Mouse (Mus musculus) ES-E14 (cell line): ENCODE results near the gene Ramp2. TPM values are rescaled to one million over a fixed set of nuclear protein-coding genes. Genes with fewer than 3 reads are reported as not detected.

Source experiments
- DNase-seq: peaks from one replicate; pipeline ENCODE4 v3.0.0-alpha.2; 2013; ENCODE audit warnings: low read depth, low spot score
- H3K27ac ChIP-seq: 2 replicates; pipeline ENCODE4 v1.5.1; 2012; ENCODE audit warnings: low read depth, mild to moderate bottlenecking, low read length, moderate library complexity, mixed read lengths; ENCODE audit not compliant: poor library complexity, insufficient read depth, severe bottlenecking
- H3K36me3 ChIP-seq: 2 replicates; pipeline ENCODE4 v1.6.1; 2012; ENCODE audit warnings: mild to moderate bottlenecking, low read length, moderate library complexity, mixed read lengths; ENCODE audit not compliant: control insufficient read depth, poor library complexity, insufficient read depth, severe bottlenecking
- H3K4me1 ChIP-seq, 2 experiments: fragments of 150-350 bp in 1 of 2; sonication (generic) in 1 of 2; 2 replicates each; pipeline ENCODE4 v1.6.1; 2012; ENCODE audit warnings: low read length in 2 of 2, mild to moderate bottlenecking in 1 of 2, mixed read lengths in 1 of 2; ENCODE audit not compliant: control insufficient read depth in 2 of 2, insufficient read depth in 2 of 2, poor library complexity in 1 of 2
- H3K4me3 ChIP-seq, 2 experiments: fragments of 150-350 bp in 1 of 2; sonication (generic) in 1 of 2; 2 replicates each; pipeline ENCODE4 v1.5.1; 2012; ENCODE audit warnings: low read length in 2 of 2, low read depth in 1 of 2, mild to moderate bottlenecking in 1 of 2, mixed read lengths in 1 of 2; ENCODE audit not compliant: insufficient read depth in 1 of 2, poor library complexity in 1 of 2, severe bottlenecking in 1 of 2
- H3K9ac ChIP-seq: 2 replicates; pipeline ENCODE4 v1.6.1; 2012; ENCODE audit warnings: low read depth, mild to moderate bottlenecking, low read length, mixed read lengths; ENCODE audit not compliant: poor library complexity, insufficient read depth, severe bottlenecking
- H3K9me3 ChIP-seq: fragments of 150-350 bp; sonication (generic); 2 replicates; pipeline ENCODE4 v1.6.1; 2012; ENCODE audit warnings: low read depth, mild to moderate bottlenecking, low read length; ENCODE audit not compliant: control insufficient read depth, insufficient read depth
- CHD2 ChIP-seq: IDR thresholded peaks from 2 replicates; pipeline ENCODE4 v1.6.1; 2014; ENCODE audit warnings: mild to moderate bottlenecking, low read depth, low read length, inconsistent platforms
- HCFC1 ChIP-seq: IDR thresholded peaks from 2 replicates; pipeline ENCODE4 v1.6.1; 2012; ENCODE audit warnings: low read length, inconsistent platforms, borderline replicate concordance; ENCODE audit not compliant: insufficient read depth
- MAFK ChIP-seq: IDR thresholded peaks from 2 replicates; pipeline ENCODE4 v1.6.1; 2014; ENCODE audit warnings: mild to moderate bottlenecking, low read depth, low read length, inconsistent platforms; ENCODE audit not compliant: insufficient read depth
- ZC3H11A ChIP-seq: IDR thresholded peaks from 2 replicates; pipeline ENCODE4 v1.6.1; 2012; ENCODE audit warnings: low read depth, mild to moderate bottlenecking, inconsistent platforms, low read length, borderline replicate concordance
- ZNF384 ChIP-seq: IDR thresholded peaks from 2 replicates; pipeline ENCODE4 v1.6.1; 2012; ENCODE audit warnings: low read depth, low read length, inconsistent platforms
- in situ Hi-C, 2 experiments: fragments of 600-800 bp; cut with MboI; formaldehyde crosslinking; loops; one replicate each; pipeline ENCODE4 v1.15.1; 2025; ENCODE audit warnings: low sequenced_read_pairs in 2 of 2, inconsistent platforms in 1 of 2; ENCODE audit not compliant: unreplicated experiment in 2 of 2
- total RNA-seq: library from RNA; depleted of rRNA; stranded (reverse); fragments of 300-350 nt; gene quantifications from 2 replicates; pipeline ENCODE4 v1.2.3, GENCODE M21; 2012

Ramp2 gene
- total RNA-seq, 1 experiment: 5.6 TPM

- DNase-seq: no peak
- no peak overlapping the region for H3K9ac ChIP-seq
- peaks cover 0 to 30% of the 10 kb centered on the region in 2 experiments; a peak in 2 of 4 replicates for H3K4me1 ChIP-seq
- no peak overlapping the region for H3K27ac ChIP-seq
- H3K4me3 ChIP-seq: peak overlapping the region in 1 of 2 experiments; percentile 21; a peak in 1 of 4 replicates
- H3K9me3 ChIP-seq: no peaks in the 10 kb centered on the region
- in situ Hi-C loops: no loop called here
- peaks cover 2% of the 10 kb centered on the region for H3K36me3 ChIP-seq
- no peak for TF ChIP-seq CHD2
- no peak for TF ChIP-seq ZNF384
- no peak for TF ChIP-seq ZC3H11A
Observed at GRCm38 (mm10) chr11:101262272-101262967, 16.6 kb downstream of the Ramp2 start.

GRCm38 (mm10) chr11:101263138-101263988 lies 17.5 kb downstream of the Ramp2 start:
- Histone ChIP-seq H3K27ac (no peak overlapping the region), H3K4me1 (peaks cover 0 to 30% of the 10 kb centered on the region in 2 experiments; a peak in 2 of 4 replicates), H3K4me3 (no peak overlapping the region), H3K9me3 (no peaks in the 10 kb centered on the region), H3K9ac (no peak overlapping the region), H3K36me3 (peaks cover 2% of the 10 kb centered on the region)
- DNase-seq: no peak
- in situ Hi-C loops: no loop called here
- TF ChIP-seq ZNF384: no peak
- no peak for TF ChIP-seq CHD2

- DNase-seq: no peak
- H3K4me3 ChIP-seq: no peak overlapping the region
- H3K9ac ChIP-seq: no peak overlapping the region
- no peaks in the 10 kb centered on the region for H3K9me3 ChIP-seq
- peaks cover 2% of the 10 kb centered on the region; the same call in 1 of the 2 replicates for H3K36me3 ChIP-seq
- H3K4me1 ChIP-seq: peaks cover 0 to 30% of the 10 kb centered on the region in 2 experiments; a peak in 2 of 4 replicates
- no peak overlapping the region for H3K27ac ChIP-seq
- TF ChIP-seq ZC3H11A (no peak), HCFC1 (no peak), CHD2 (no peak), ZNF384 (no peak), MAFK (no peak)
- in situ Hi-C loops: no loop called here
Observed at GRCm38 (mm10) chr11:101263989-101264280, 18.1 kb downstream of the Ramp2 start.

DNA sequence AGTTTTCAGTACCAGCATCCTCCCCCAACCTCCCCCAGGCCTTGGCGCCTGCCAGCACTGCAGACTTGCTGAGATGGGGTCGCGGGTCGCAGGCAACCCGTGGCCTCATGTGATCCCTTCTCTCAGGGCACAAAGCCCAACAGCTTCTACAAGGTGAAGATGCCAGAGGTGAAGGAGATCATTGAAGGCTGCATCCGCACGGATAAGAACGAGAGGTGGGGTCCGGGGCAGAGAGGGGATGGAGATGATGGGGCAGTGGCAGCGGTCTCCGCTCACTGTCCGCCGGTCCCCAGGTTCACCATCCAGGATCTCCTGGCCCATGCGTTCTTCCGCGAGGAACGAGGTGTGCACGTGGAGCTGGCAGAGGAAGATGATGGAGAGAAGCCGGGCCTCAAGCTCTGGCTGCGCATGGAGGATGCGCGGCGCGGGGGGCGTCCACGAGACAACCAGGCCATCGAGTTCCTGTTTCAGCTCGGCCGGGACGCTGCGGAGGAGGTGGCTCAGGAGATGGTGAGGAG lies 19.2 kb downstream of the Ramp2 start:
- no peaks in the 10 kb centered on the region for H3K36me3 ChIP-seq
- H3K9ac ChIP-seq: peak overlapping the region; percentile 20
- no peak for TF ChIP-seq ZNF384
- no peak for TF ChIP-seq MAFK
- TF ChIP-seq HCFC1: no peak
- TF ChIP-seq ZC3H11A: no peak
- TF ChIP-seq CHD2: no peak
- in situ Hi-C loops: no loop called here
- DNase-seq: no peak
- H3K4me3 ChIP-seq: peak overlapping the region; percentile 34 to 37; a peak in 3 of 4 replicates
- no peak overlapping the region for H3K27ac ChIP-seq
- H3K4me1 ChIP-seq: peaks cover 0 to 31% of the 10 kb centered on the region in 2 experiments; a peak in 2 of 4 replicates
- no peaks in the 10 kb centered on the region for H3K9me3 ChIP-seq
